Mouse (Mus musculus) bone marrow macrophage, adult 2 months (primary cell): ENCODE results near the gene Cnot9. TPM values are rescaled to one million over a fixed set of nuclear protein-coding genes. Genes with fewer than 3 reads are reported as not detected.

Source experiments
- H3K27ac ChIP-seq: 2 replicates; pipeline ENCODE4 v1.5.1; 2012; ENCODE audit warnings: low read depth, low read length; ENCODE audit not compliant: insufficient read depth
- H3K4me1 ChIP-seq: 2 replicates; pipeline ENCODE4 v1.6.1; 2012; ENCODE audit warnings: low read length; ENCODE audit not compliant: control insufficient read depth, insufficient read depth
- H3K4me3 ChIP-seq: 2 replicates; pipeline ENCODE4 v1.5.1; 2012; ENCODE audit warnings: mild to moderate bottlenecking, low read length, moderate library complexity; ENCODE audit not compliant: insufficient read depth
- CTCF ChIP-seq: IDR thresholded peaks from 2 replicates; pipeline ENCODE4 v1.5.1; 2012; ENCODE audit warnings: low read depth, mild to moderate bottlenecking, low read length, moderate library complexity
- POLR2A ChIP-seq: IDR thresholded peaks from 2 replicates; pipeline ENCODE4 v1.6.1; 2012; ENCODE audit warnings: mild to moderate bottlenecking, low read depth, low read length, borderline replicate concordance
- polyA plus RNA-seq: library from polyadenylated mRNA; stranded (reverse); fragments of >200 nt; gene quantifications from 2 replicates; pipeline ENCODE4 v1.2.4, GENCODE M21; 2012; ENCODE audit not compliant: missing spikeins, insufficient read depth, insufficient read length

Cnot9 gene
- polyA plus RNA-seq, 1 experiment, result 30.0 TPM

GRCm38 (mm10) chr1:74528589-74528988 lies 22.7 kb downstream of the Cnot9 start:
- H3K4me1 ChIP-seq, result no peaks in the 10 kb centered on the region
- no peak for TF ChIP-seq POLR2A
- TF ChIP-seq CTCF, result no peak
- no peak overlapping the region for H3K27ac ChIP-seq
- H3K4me3 ChIP-seq, result no peak overlapping the region

GRCm38 (mm10) chr1:74538650-74539049 lies 32.8 kb downstream of the Cnot9 start:
- Histone ChIP-seq H3K27ac (no peak overlapping the region), H3K4me3 (no peak overlapping the region), H3K4me1 (no peaks in the 10 kb centered on the region)
- TF ChIP-seq POLR2A (no peak), CTCF (no peak)

GRCm38 (mm10) chr1:74542451-74542961 lies 36.6 kb downstream of the Cnot9 start, which contains the start of gene Plcd4:
Gene Plcd4 (plus strand): TSS chr1:74542888.
- Histone ChIP-seq H3K4me3 (no peak within 1 kb of the TSS), H3K27ac (no peak within 1 kb of the TSS), H3K4me1 (no peaks in the 10 kb centered on the region)
- no peak for TF ChIP-seq CTCF
- no peak for TF ChIP-seq POLR2A

GRCm38 (mm10) chr1:74544184-74544583 lies 38.3 kb downstream of the Cnot9 start, which contains the start of gene Usp37:
Gene Usp37 (minus strand): TSS chr1:74544284.
- Histone ChIP-seq H3K4me1 (no peaks in the 10 kb centered on the region), H3K4me3 (no peak within 1 kb of the TSS), H3K27ac (no peak within 1 kb of the TSS)
- no peak for TF ChIP-seq CTCF
- TF ChIP-seq POLR2A, result no peak

GRCm38 (mm10) chr1:74559061-74559460 lies 53.2 kb downstream of the Cnot9 start:
- TF ChIP-seq POLR2A (no peak), CTCF (no peak)
- H3K4me3 ChIP-seq, result no peak overlapping the region
- H3K27ac ChIP-seq, result no peak overlapping the region
- no peaks in the 10 kb centered on the region for H3K4me1 ChIP-seq

GRCm38 (mm10) chr1:74565834-74566233 lies 60.0 kb downstream of the Cnot9 start:
- Histone ChIP-seq H3K4me1 (no peaks in the 10 kb centered on the region), H3K4me3 (no peak overlapping the region), H3K27ac (no peak overlapping the region)
- TF ChIP-seq POLR2A, result no peak
- TF ChIP-seq CTCF, result no peak

GRCm38 (mm10) chr1:74569739-74570719 lies 64.2 kb downstream of the Cnot9 start:
- no peak for TF ChIP-seq POLR2A
- TF ChIP-seq CTCF, result no peak

More at GRCm38 (mm10) chr1:74569739-74570719, 64.2 kb downstream of the Cnot9 start:
- no peak overlapping the region for H3K4me3 ChIP-seq
- no peaks in the 10 kb centered on the region for H3K4me1 ChIP-seq
- no peak overlapping the region for H3K27ac ChIP-seq

Other genes starting within 250 kb of the Cnot9 start
- gene Gpbar1, start 227.5 kb upstream of the Cnot9 start, polyA plus RNA-seq, result not detected in 2 replicates
- 104 and 124 TPM in 2 replicates for gene Aamp, start 221.3 kb upstream of the Cnot9 start, polyA plus RNA-seq
- 37.6 and 37.8 TPM in 2 replicates for gene Pnkd, start 221.1 kb upstream of the Cnot9 start, polyA plus RNA-seq
- 73.6 and 74.7 TPM in 2 replicates for gene Tmbim1, start 200.4 kb upstream of the Cnot9 start, polyA plus RNA-seq
- gene Catip, start 143.9 kb upstream of the Cnot9 start, polyA plus RNA-seq, result 0.60 and 0.76 TPM in 2 replicates
- 539 and 588 TPM in 2 replicates for gene Slc11a1, start 130.9 kb upstream of the Cnot9 start, polyA plus RNA-seq
- 119 and 123 TPM in 2 replicates for gene Ctdsp1, start 114.5 kb upstream of the Cnot9 start, polyA plus RNA-seq
- gene Vil1, start 96.7 kb upstream of the Cnot9 start, polyA plus RNA-seq, result not detected in 2 replicates
- not detected in 2 replicates for gene Plcd4, start 36.8 kb downstream of the Cnot9 start, polyA plus RNA-seq
- gene Usp37, start 38.2 kb downstream of the Cnot9 start, polyA plus RNA-seq, result 8.8 and 9.0 TPM in 2 replicates
- 7.2 and 8.7 TPM in 2 replicates for gene Zfp142, start 82.2 kb downstream of the Cnot9 start, polyA plus RNA-seq
- 9.8 and 10.3 TPM in 2 replicates for gene Bcs1l, start 82.2 kb downstream of the Cnot9 start, polyA plus RNA-seq
- 39.0 and 51.0 TPM in 2 replicates for gene Rnf25, start 95.3 kb downstream of the Cnot9 start, polyA plus RNA-seq
- gene Stk36, start 95.4 kb downstream of the Cnot9 start, polyA plus RNA-seq, result 2.8 and 3.0 TPM in 2 replicates
- 15.3 and 22.1 TPM in 2 replicates for gene Ttll4, start 155.7 kb downstream of the Cnot9 start, polyA plus RNA-seq
- gene Cyp27a1, start 207.5 kb downstream of the Cnot9 start, polyA plus RNA-seq, result 165 and 189 TPM in 2 replicates
- not detected in 2 replicates for gene Prkag3, start 243.2 kb downstream of the Cnot9 start, polyA plus RNA-seq